In genomic region chr7:129254126-129254525, GRCm38 (mm10) we compare ENCODE assay signal across 20 mouse cellular contexts. TPM values are rescaled to one million over a fixed set of nuclear protein-coding genes. Genes with fewer than 3 reads are reported as not detected.
"Had no signal": no experiment of that assay in that cellular context is flagged by ENCODE, and none has a peak within 500 bp of the region (broad histone marks: within the 10 kb centered on the region; RNA-seq: fewer than 3 reads in every experiment).

No protein-coding gene starts in this region.

- H3K4me2 ChIP-seq: neural tube, embryonic 13.5 days; neural tube, embryonic 15.5 days; stomach, embryonic 15.5 days had no signal

- H3K36me3 ChIP-seq: neural tube, embryonic 13.5 days; neural tube, embryonic 15.5 days; stomach, embryonic 15.5 days had no signal

- H3K9ac ChIP-seq: neural tube, embryonic 13.5 days; neural tube, embryonic 15.5 days; stomach, embryonic 15.5 days had no signal

- H3K27ac ChIP-seq: neural tube, embryonic 13.5 days; neural tube, embryonic 15.5 days; stomach, embryonic 15.5 days; stomach, postnatal 0 days had no signal

- H3K9me3 ChIP-seq: neural tube, embryonic 13.5 days; neural tube, embryonic 15.5 days; stomach, embryonic 15.5 days had no signal

- H3K4me3 ChIP-seq: neural tube, embryonic 13.5 days; neural tube, embryonic 15.5 days; stomach, embryonic 15.5 days had no signal

- DNase-seq: retina, postnatal 1 day; right cerebral cortex, adult 18-20 months; right cerebral cortex, postnatal 14 days; right cerebral cortex, postnatal 25 days; right cerebral cortex, postnatal 4 days; spleen, adult 18-20 months; thymus, adult 18-20 months; thymus, adult 2 months; thymus, postnatal 14 days; thymus, postnatal 25 days; thymus, postnatal 36 days; thymus, postnatal 4 days had no signal

RNA-seq across cellular contexts. Expression of gene Plpp4, which starts 2.7 kb away (rescaled TPM):
- total RNA-seq: neutrophil, adult 5-6 weeks had no signal
- polyA plus RNA-seq: small intestine, adult 2 months; spleen, adult 2 months; thymus, postnatal 0 days had no signal
